Mouse (Mus musculus) left cerebral cortex, adult 18-20 months (tissue): ENCODE data around the gene Ifna14. TPM values are rescaled to one million over a fixed set of nuclear protein-coding genes. Genes with fewer than 3 reads are reported as not detected.

ENCODE experiments used
- total RNA-seq, 2 experiments: library from RNA; stranded (reverse); gene quantifications; 2 replicates each; pipeline ENCODE4 v1.2.3; 2021

Ifna14 gene
- total RNA-seq, 2 experiments from 2014 or later = not detected

Other genes with a start within 250 kb of the Ifna14 start
- 1 to 10 TPM; 1.5 to 2.0 TPM for gene Hacd4, start 132.9 kb downstream of the Ifna14 start, total RNA-seq
- gene Ifnb1, start 49.0 kb downstream of the Ifna14 start, total RNA-seq = not detected
- not detected for gene Ifna15, start 13.6 kb downstream of the Ifna14 start, total RNA-seq
- gene Ifna9, start 20.6 kb upstream of the Ifna14 start, total RNA-seq = not detected
- gene Ifna12, start 31.6 kb upstream of the Ifna14 start, total RNA-seq = not detected
- not detected for gene C87499, start 62.6 kb upstream of the Ifna14 start, total RNA-seq
- not detected for gene Ifna13, start 72.7 kb upstream of the Ifna14 start, total RNA-seq
- gene Ifna16, start 105.1 kb upstream of the Ifna14 start, total RNA-seq = not detected
- gene Ifna2, start 112.1 kb upstream of the Ifna14 start, total RNA-seq = not detected
- gene Ifnab, start 119.6 kb upstream of the Ifna14 start, total RNA-seq = not detected
- gene Gm26566, start 150.0 kb upstream of the Ifna14 start, total RNA-seq = under 1 TPM; 0.49 to 0.89 TPM
- gene Klhl9, start 150.7 kb upstream of the Ifna14 start, total RNA-seq = 100 to 1,000 TPM; 100 to 103 TPM
- not detected for gene Gm13271, start 183.1 kb upstream of the Ifna14 start, total RNA-seq
- gene Gm13283, start 188.3 kb upstream of the Ifna14 start, total RNA-seq = not detected
- gene Gm13290, start 202.0 kb upstream of the Ifna14 start, total RNA-seq = not detected
- not detected for gene Gm13289, start 205.1 kb upstream of the Ifna14 start, total RNA-seq
- gene Gm13272, start 208.1 kb upstream of the Ifna14 start, total RNA-seq = not detected
- gene Ifnz, start 210.3 kb upstream of the Ifna14 start, total RNA-seq = not detected
- not detected for gene Gm13276, start 213.9 kb upstream of the Ifna14 start, total RNA-seq
- gene Gm13277, start 216.8 kb upstream of the Ifna14 start, total RNA-seq = not detected
- gene Gm13278, start 219.8 kb upstream of the Ifna14 start, total RNA-seq = not detected
- gene Gm13275, start 222.7 kb upstream of the Ifna14 start, total RNA-seq = not detected
- not detected for gene Gm13279, start 225.6 kb upstream of the Ifna14 start, total RNA-seq
- not detected for gene Gm13285, start 227.9 kb upstream of the Ifna14 start, total RNA-seq
- gene Gm13287, start 231.5 kb upstream of the Ifna14 start, total RNA-seq = not detected
- not detected for gene Gm13288, start 233.7 kb upstream of the Ifna14 start, total RNA-seq
- gene Ifna7, start 244.4 kb upstream of the Ifna14 start, total RNA-seq = not detected
- not detected for gene Ifna11, start 248.2 kb upstream of the Ifna14 start, total RNA-seq